Mouse (Mus musculus): ENCODE measurements at regions not wholly inside any gene's neighbourhood (a gene's known extent, or its start where the extent isn't known, plus 50 kb on each side); places are given as distances from the start of the nearest gene placed in this dataset.

GRCm38 (mm10) chr13:28605833-28606232 is 347.7 kb downstream of the Sox4 start:
- Histone ChIP-seq H3K9ac (no peak overlapping the region), H3K27ac (no peak overlapping the region), H3K4me1 (no peaks in the 10 kb centered on the region), H3K9me3 (no peaks in the 10 kb centered on the region), H3K4me3 (replicated peaks) (no peak overlapping the region), H3K36me3 (replicated peaks) (no peaks in the 10 kb centered on the region), H3K4me2 (no peak overlapping the region), H3K27me3 (no peaks in the 10 kb centered on the region)
- 59% methylated on average over 1 of the region's 1 CpGs for WGBS
- ATAC-seq (ENCODE audit: low FRiP score), result no peak

GRCm38 (mm10) chr13:28604016-28604415 is 346.7 kb downstream of the Gm11361 start:
- no peak overlapping the region for H3K27ac ChIP-seq
- no peaks in the 10 kb centered on the region for H3K9me3 ChIP-seq
- ATAC-seq (ENCODE audit: low FRiP score), result no peak
- H3K36me3 ChIP-seq (replicated peaks), result no peaks in the 10 kb centered on the region
- H3K9ac ChIP-seq, result no peak overlapping the region
- H3K4me2 ChIP-seq, result no peak overlapping the region
- H3K4me1 ChIP-seq, result no peaks in the 10 kb centered on the region
- H3K4me3 ChIP-seq (replicated peaks), result no peak overlapping the region
- 77% methylated on average over 6 of the region's 6 CpGs for WGBS
- H3K27me3 ChIP-seq, result no peaks in the 10 kb centered on the region

GRCm38 (mm10) chr13:28600792-28601191 is 343.5 kb downstream of the Gm11361 start:
- H3K9ac ChIP-seq, result no peak overlapping the region
- no peak overlapping the region for H3K4me2 ChIP-seq
- no peaks in the 10 kb centered on the region for H3K9me3 ChIP-seq
- H3K4me1 ChIP-seq, result no peaks in the 10 kb centered on the region
- no peak overlapping the region for H3K4me3 ChIP-seq (replicated peaks)
- no peaks in the 10 kb centered on the region for H3K27me3 ChIP-seq
- no peak overlapping the region for H3K27ac ChIP-seq
- 82% methylated on average over 5 of the region's 5 CpGs for WGBS
- H3K36me3 ChIP-seq (replicated peaks), result no peaks in the 10 kb centered on the region
- no peak for ATAC-seq (ENCODE audit: low FRiP score)

- whole genome bisulfite sequencing, result 81% methylated on average over 2 of the region's 2 CpGs
- no peak for ATAC-seq (ENCODE audit: low FRiP score)
- Histone ChIP-seq H3K9me3 (0 out of 2 replicates have a peak, but pooled peaks cover 7% of the 10 kb centered on the region), H3K4me3 (replicated peaks) (no peak overlapping the region), H3K27me3 (no peaks in the 10 kb centered on the region), H3K9ac (no peak overlapping the region), H3K36me3 (replicated peaks) (peaks cover 10% of the 10 kb centered on the region; the same call in 1 of the 2 replicates), H3K4me1 (no peaks in the 10 kb centered on the region), H3K4me2 (no peak overlapping the region), H3K27ac (0 out of 2 replicates have a peak overlapping the region, but pooled peaks have one; percentile 13)
Measured at GRCm38 (mm10) chr13:28596367-28596766, 339.0 kb downstream of the Gm11361 start.

- Histone ChIP-seq H3K4me1 (no peaks in the 10 kb centered on the region), H3K27ac (no peak overlapping the region), H3K36me3 (replicated peaks) (peaks cover 10% of the 10 kb centered on the region; the same call in 1 of the 2 replicates), H3K4me3 (replicated peaks) (no peak overlapping the region), H3K27me3 (no peaks in the 10 kb centered on the region), H3K9ac (no peak overlapping the region), H3K4me2 (no peak overlapping the region), H3K9me3 (0 out of 2 replicates have a peak, but pooled peaks cover 7% of the 10 kb centered on the region)
- ATAC-seq (ENCODE audit: low FRiP score), result no peak
- 89% methylated on average over 1 of the region's 1 CpGs for WGBS
Measured at GRCm38 (mm10) chr13:28592176-28592575, 334.8 kb downstream of the Gm11361 start.

GRCm38 (mm10) chr13:28587977-28588376 is 330.6 kb downstream of the Gm11361 start:
- no peak overlapping the region for H3K4me3 ChIP-seq (replicated peaks)
- no peak overlapping the region for H3K9ac ChIP-seq
- ATAC-seq (ENCODE audit: low FRiP score), result no peak
- no peaks in the 10 kb centered on the region for H3K4me1 ChIP-seq
- no peaks in the 10 kb centered on the region for H3K9me3 ChIP-seq
- no peaks in the 10 kb centered on the region for H3K36me3 ChIP-seq (replicated peaks)
- 91% methylated on average over 5 of the region's 5 CpGs for WGBS
- H3K4me2 ChIP-seq, result no peak overlapping the region
- H3K27ac ChIP-seq, result no peak overlapping the region
- no peaks in the 10 kb centered on the region for H3K27me3 ChIP-seq

GRCm38 (mm10) chr13:28586693-28587092 is 329.4 kb downstream of the Gm11361 start:
- Histone ChIP-seq H3K27ac (no peak overlapping the region), H3K36me3 (replicated peaks) (no peaks in the 10 kb centered on the region), H3K27me3 (no peaks in the 10 kb centered on the region), H3K9me3 (no peaks in the 10 kb centered on the region), H3K4me2 (no peak overlapping the region), H3K4me3 (replicated peaks) (no peak overlapping the region), H3K4me1 (no peaks in the 10 kb centered on the region), H3K9ac (no peak overlapping the region)
- 91% methylated on average over 7 of the region's 7 CpGs for WGBS
- no peak for ATAC-seq (ENCODE audit: low FRiP score)

GRCm38 (mm10) chr13:28586140-28586539 is 328.8 kb downstream of the Gm11361 start:
- no peak overlapping the region for H3K4me3 ChIP-seq (replicated peaks)
- no peaks in the 10 kb centered on the region for H3K36me3 ChIP-seq (replicated peaks)
- no peaks in the 10 kb centered on the region for H3K4me1 ChIP-seq
- 93% methylated on average over 2 of the region's 2 CpGs for WGBS
- no peak overlapping the region for H3K9ac ChIP-seq
- no peaks in the 10 kb centered on the region for H3K27me3 ChIP-seq
- H3K4me2 ChIP-seq, result no peak overlapping the region
- no peak overlapping the region for H3K27ac ChIP-seq
- H3K9me3 ChIP-seq, result no peaks in the 10 kb centered on the region
- ATAC-seq (ENCODE audit: low FRiP score), result no peak

GRCm38 (mm10) chr13:28583617-28584016 is 326.3 kb downstream of the Gm11361 start:
- 83% methylated on average over 5 of the region's 5 CpGs for WGBS
- no peaks in the 10 kb centered on the region for H3K27me3 ChIP-seq
- H3K4me3 ChIP-seq (replicated peaks), result no peak overlapping the region
- no peaks in the 10 kb centered on the region for H3K4me1 ChIP-seq
- no peak overlapping the region for H3K27ac ChIP-seq
- H3K9me3 ChIP-seq, result no peaks in the 10 kb centered on the region
- H3K4me2 ChIP-seq, result no peak overlapping the region
- no peaks in the 10 kb centered on the region for H3K36me3 ChIP-seq (replicated peaks)
- ATAC-seq (ENCODE audit: low FRiP score), result no peak
- no peak overlapping the region for H3K9ac ChIP-seq

- H3K4me2 ChIP-seq, result no peak overlapping the region
- H3K36me3 ChIP-seq (replicated peaks), result no peaks in the 10 kb centered on the region
- H3K27ac ChIP-seq, result no peak overlapping the region
- no peaks in the 10 kb centered on the region for H3K9me3 ChIP-seq
- no peak overlapping the region for H3K9ac ChIP-seq
- no peak overlapping the region for H3K4me3 ChIP-seq (replicated peaks)
- no peak for ATAC-seq (ENCODE audit: low FRiP score)
- H3K4me1 ChIP-seq, result no peaks in the 10 kb centered on the region; the same call in 1 of the 2 replicates
- H3K27me3 ChIP-seq, result no peaks in the 10 kb centered on the region
- WGBS, result 67% methylated on average over 9 of the region's 9 CpGs
Measured at GRCm38 (mm10) chr13:28575202-28575851, 318.0 kb downstream of the Gm11361 start.

- H3K27ac ChIP-seq, result no peak overlapping the region
- no peak overlapping the region for H3K4me2 ChIP-seq
- no peaks in the 10 kb centered on the region; the same call in 1 of the 2 replicates for H3K4me1 ChIP-seq
- 100% methylated on average over 1 of the region's 1 CpGs for WGBS
- H3K27me3 ChIP-seq, result no peaks in the 10 kb centered on the region
- no peak for ATAC-seq (ENCODE audit: low FRiP score)
- no peak overlapping the region for H3K9ac ChIP-seq
- no peaks in the 10 kb centered on the region for H3K36me3 ChIP-seq (replicated peaks)
- H3K4me3 ChIP-seq (replicated peaks), result no peak overlapping the region
- H3K9me3 ChIP-seq, result no peaks in the 10 kb centered on the region
Measured at GRCm38 (mm10) chr13:28573364-28573763, 316.0 kb downstream of the Gm11361 start.

GRCm38 (mm10) chr13:28572448-28572847 is 315.1 kb downstream of the Gm11361 start:
- 95% methylated on average over 1 of the region's 1 CpGs for WGBS
- no peak overlapping the region for H3K9ac ChIP-seq
- ATAC-seq (ENCODE audit: low FRiP score), result no peak

GRCm38 (mm10) chr13:28571716-28572115 is 314.4 kb downstream of the Gm11361 start:
- H3K9me3 ChIP-seq, result no peaks in the 10 kb centered on the region
- H3K4me1 ChIP-seq, result no peaks in the 10 kb centered on the region; the same call in 1 of the 2 replicates
- no peak for ATAC-seq (ENCODE audit: low FRiP score)
- H3K9ac ChIP-seq, result no peak overlapping the region
- H3K27me3 ChIP-seq, result no peaks in the 10 kb centered on the region
- no peak overlapping the region for H3K4me2 ChIP-seq
- no peaks in the 10 kb centered on the region for H3K36me3 ChIP-seq (replicated peaks)
- WGBS, result 81% methylated on average over 5 of the region's 5 CpGs
- H3K4me3 ChIP-seq (replicated peaks), result no peak overlapping the region
- H3K27ac ChIP-seq, result no peak overlapping the region

More at GRCm38 (mm10) chr13:28572448-28572847, 315.1 kb downstream of the Gm11361 start:
- Histone ChIP-seq H3K27ac (no peak overlapping the region), H3K36me3 (replicated peaks) (no peaks in the 10 kb centered on the region), H3K4me3 (replicated peaks) (no peak overlapping the region), H3K9me3 (no peaks in the 10 kb centered on the region), H3K4me1 (no peaks in the 10 kb centered on the region; the same call in 1 of the 2 replicates), H3K27me3 (no peaks in the 10 kb centered on the region), H3K4me2 (no peak overlapping the region)
